Mouse (Mus musculus) lung, adult 2 months (tissue): ENCODE measurements around the gene Cbs.

Experiments
- CTCF ChIP-seq: fragments of 200-500 bp; IDR thresholded peaks from 2 replicates; pipeline ENCODE4 v1.5.1; 2011; ENCODE audit warnings: mild to moderate bottlenecking, low read length, control low read depth; ENCODE audit not compliant: insufficient read depth
- POLR2A ChIP-seq: fragments of 200-500 bp; IDR thresholded peaks from 2 replicates; pipeline ENCODE4 v1.6.1; 2011; ENCODE audit warnings: low read depth, mild to moderate bottlenecking, control low read depth, low read length, borderline replicate concordance; ENCODE audit errors: extremely low read depth

DNA sequence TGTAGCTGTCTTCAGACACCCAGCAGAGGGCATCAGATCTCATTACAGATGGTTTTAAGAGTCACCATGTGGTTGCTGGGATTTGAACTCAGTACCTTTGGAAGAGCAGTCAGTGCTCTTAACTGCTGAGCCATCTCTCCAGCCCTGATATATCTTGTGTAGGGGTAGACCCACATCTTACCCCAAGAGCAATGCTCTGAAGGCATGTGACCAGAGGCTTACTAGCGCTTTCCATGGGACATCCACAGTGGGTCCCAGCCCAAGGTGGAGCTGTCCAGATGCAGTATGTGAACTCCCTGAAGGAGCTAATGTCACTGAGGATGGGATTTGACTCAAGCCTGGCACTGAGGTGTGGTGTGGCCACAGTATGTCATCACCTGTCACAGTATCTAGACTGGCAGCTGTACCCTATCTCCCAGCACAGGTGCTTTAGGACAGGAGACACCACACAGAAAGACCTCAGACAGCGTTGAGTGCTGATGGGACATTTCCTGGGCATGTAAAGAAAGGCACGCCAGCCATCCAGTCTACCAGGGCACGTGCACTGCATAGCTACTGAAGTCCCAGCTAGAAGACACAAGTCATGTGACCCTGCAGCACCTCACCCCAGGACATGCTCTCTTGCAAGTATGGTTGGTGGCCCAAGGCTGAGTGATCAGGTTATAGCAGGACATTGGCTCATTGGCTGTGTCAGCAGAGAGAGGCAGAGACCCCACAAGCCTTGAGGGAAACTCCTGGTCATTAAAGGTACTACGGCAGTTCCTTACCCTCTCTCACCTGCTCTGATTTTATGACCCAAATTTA is 9.4 kb upstream of the Cbs start:
- no peak for TF ChIP-seq CTCF
- TF ChIP-seq POLR2A: no peak
